Mouse (Mus musculus): ENCODE data around the gene Six2.

- TF ChIP-seq CTCF (IDR thresholded peaks at IDR 0.05; ENCODE audit: low read depth) (peak; percentile 60), EP300 (IDR thresholded peaks at IDR 0.05; ENCODE audit: low read depth) (no peak)
These were observed 42.1 kb downstream of the Six2 start for GRCm38 (mm10) chr17:85645718-85646665.
